Mouse (Mus musculus) spleen, adult 2 months (tissue): Measurements from ENCODE around the gene Nt5e. TPM values are rescaled to one million over a fixed set of nuclear protein-coding genes. Genes with fewer than 3 reads are reported as not detected.

Experiments
- DNase-seq, 2 experiments: peaks; one replicate each; pipeline versions ENCODE4 v3.0.0 to v3.0.0-alpha.2; 2012 to 2021; ENCODE audit warnings: low spot score in 2 of 2, low read depth in 1 of 2
- H3K27ac ChIP-seq: fragments of 200-500 bp; 2 replicates; pipeline ENCODE4 v1.5.1; 2012; ENCODE audit warnings: low read length, inconsistent platforms; ENCODE audit not compliant: insufficient read depth
- H3K27me3 ChIP-seq: fragments of 200-500 bp; 2 replicates; pipeline ENCODE4 v1.6.1; 2012; ENCODE audit warnings: mild to moderate bottlenecking, moderate library complexity, low read length, inconsistent platforms; ENCODE audit not compliant: control insufficient read depth, insufficient read depth
- H3K36me3 ChIP-seq: fragments of 200-500 bp; 2 replicates; pipeline ENCODE4 v1.6.1; 2012; ENCODE audit warnings: mild to moderate bottlenecking, low read length, inconsistent platforms; ENCODE audit not compliant: control insufficient read depth, insufficient read depth
- H3K4me1 ChIP-seq: fragments of 200-500 bp; 2 replicates; pipeline ENCODE4 v1.6.1; 2011; ENCODE audit warnings: inconsistent platforms; ENCODE audit not compliant: control insufficient read depth, insufficient read depth, insufficient read length
- H3K4me3 ChIP-seq: fragments of 200-500 bp; 2 replicates; pipeline ENCODE4 v1.5.1; 2011; ENCODE audit warnings: mild to moderate bottlenecking, inconsistent platforms; ENCODE audit not compliant: insufficient read depth, insufficient read length; ENCODE audit errors: extremely low read depth
- CTCF ChIP-seq: fragments of 200-500 bp; IDR thresholded peaks from 2 replicates; pipeline ENCODE4 v1.5.1; 2011; ENCODE audit warnings: mild to moderate bottlenecking, inconsistent platforms; ENCODE audit not compliant: insufficient read depth, insufficient read length, insufficient replicate concordance; ENCODE audit errors: extremely low read depth
- POLR2A ChIP-seq: fragments of 200-500 bp; IDR thresholded peaks from 2 replicates; pipeline ENCODE4 v1.6.1; 2011; ENCODE audit warnings: low read depth, low read length, inconsistent platforms
- WGBS: fragments of 180-500 bp; shearing (Covaris S2); methylation state at CpG from one replicate; pipeline ENCODE4 v1.1.7; 2018; 5-methylcytosine and 5-hydroxymethylcytosine counted together
- polyA plus RNA-seq: library from polyadenylated mRNA; depleted of rRNA; stranded (reverse); fragments of >200 nt; gene quantifications from 2 replicates; pipeline ENCODE4 v1.2.3, GENCODE M21; 2012; rRNA removed

Nt5e gene
- polyA plus RNA-seq, 1 experiment = 2.5 TPM

- Histone ChIP-seq H3K4me3 (no peak overlapping the region; the same call in 1 of the 2 replicates), H3K4me1 (no peaks in the 10 kb centered on the region), H3K27ac (no peak overlapping the region), H3K27me3 (no peaks in the 10 kb centered on the region), H3K36me3 (no peaks in the 10 kb centered on the region; the same call in 1 of the 2 replicates)
- TF ChIP-seq CTCF = no peak
- no peak for TF ChIP-seq POLR2A
- no peak for DNase-seq
- WGBS = 76% methylated on average over 6 of the region's 6 CpGs
Observed at GRCm38 (mm10) chr9:88404515-88404914, 77.5 kb downstream of the Nt5e start.

GRCm38 (mm10) chr9:88409978-88410377 is 83.0 kb downstream of the Nt5e start:
- no peaks in the 10 kb centered on the region for H3K27me3 ChIP-seq
- H3K4me1 ChIP-seq = no peaks in the 10 kb centered on the region
- no peak for DNase-seq
- no peak overlapping the region for H3K4me3 ChIP-seq
- no peak overlapping the region for H3K27ac ChIP-seq
- WGBS = 89% methylated on average over 2 of the region's 2 CpGs
- TF ChIP-seq CTCF (no peak), POLR2A (no peak)
- H3K36me3 ChIP-seq = no peaks in the 10 kb centered on the region; the same call in 1 of the 2 replicates

- Histone ChIP-seq H3K4me3 (no peak overlapping the region), H3K36me3 (peaks cover 7% of the 10 kb centered on the region), H3K4me1 (no peaks in the 10 kb centered on the region), H3K27me3 (no peaks in the 10 kb centered on the region), H3K27ac (no peak overlapping the region)
- 62% methylated on average over 1 of the region's 1 CpGs for WGBS
- TF ChIP-seq CTCF (no peak), POLR2A (no peak)
- DNase-seq = no peak
Observed at GRCm38 (mm10) chr9:88416752-88417151, 89.8 kb downstream of the Nt5e start.

Other genes starting within 250 kb of the Nt5e start
- gene Snx14, start 111.8 kb downstream of the Nt5e start, polyA plus RNA-seq = 8.9 and 9.5 TPM in 2 replicates
- 1.4 TPM in 1 of 2 replicates, not detected in the other for gene Gm20537, start 129.4 kb downstream of the Nt5e start, polyA plus RNA-seq
- 4.0 and 5.3 TPM in 2 replicates for gene Syncrip, start 155.4 kb downstream of the Nt5e start, polyA plus RNA-seq
- 2.0 and 2.5 TPM in 2 replicates for gene Zfp949, start 220.8 kb downstream of the Nt5e start, polyA plus RNA-seq